Mouse (Mus musculus) MEL (cell line): Measurements from ENCODE around the gene Npm1.

Source experiments
- CTCF ChIP-seq, 3 experiments: IDR thresholded peaks in 2 of 3; conservative IDR thresholded peaks in 1 of 3; 2 replicates each; pipeline ENCODE4 v1.5.1; 2011 to 2012; ENCODE audit warnings: low read length in 3 of 3, low read depth in 2 of 3, mild to moderate bottlenecking in 2 of 3, improper control_type of control experiment in 1 of 3, inconsistent platforms in 1 of 3, mixed read lengths in 1 of 3, moderate library complexity in 1 of 3; ENCODE audit not compliant: control insufficient read depth in 1 of 3, insufficient read depth in 1 of 3, poor library complexity in 1 of 3, severe bottlenecking in 1 of 3
- EP300 ChIP-seq, 2 experiments: IDR thresholded peaks; 2 replicates each; pipeline ENCODE4 v1.6.1; 2011; ENCODE audit warnings: improper control_type of control experiment in 2 of 2, low read length in 2 of 2, low read depth in 1 of 2, mild to moderate bottlenecking in 1 of 2
- GATA1 ChIP-seq: IDR thresholded peaks from 2 replicates; pipeline ENCODE4 v1.6.1; 2011; ENCODE audit warnings: low read depth, low read length, improper control_type of control experiment
- MEF2A ChIP-seq: IDR thresholded peaks from 2 replicates; pipeline ENCODE4 v1.6.1; 2014; ENCODE audit warnings: low read depth, mild to moderate bottlenecking, inconsistent platforms, low read length, improper control_type of control experiment; ENCODE audit not compliant: poor library complexity, insufficient replicate concordance, severe bottlenecking; ENCODE audit errors: extremely low read depth
- POLR2A ChIP-seq, 2 experiments: IDR thresholded peaks; 2 replicates each; pipeline ENCODE4 v1.6.1; 2011 to 2012; ENCODE audit warnings: low read length in 2 of 2, mild to moderate bottlenecking in 2 of 2, control low read depth in 1 of 2, improper control_type of control experiment in 1 of 2, low read depth in 1 of 2, moderate library complexity in 1 of 2; ENCODE audit not compliant: control insufficient read depth in 1 of 2, insufficient read depth in 1 of 2, poor library complexity in 1 of 2
- TBP ChIP-seq: IDR thresholded peaks from 2 replicates; pipeline ENCODE4 v1.8.0; 2011; ENCODE audit warnings: low read depth, low read length, improper control_type of control experiment
- ZNF384 ChIP-seq: IDR thresholded peaks from 2 replicates; pipeline ENCODE4 v1.6.1; 2012; ENCODE audit warnings: low read depth, mild to moderate bottlenecking, inconsistent platforms, low read length, improper control_type of control experiment

- no peak for TF ChIP-seq GATA1
- TF ChIP-seq CTCF (IDR thresholded peaks at IDR 0.05 in 2 of 3, conservative IDR thresholded peaks at IDR 0.05 in 1 of 3; ENCODE audit: control insufficient read depth in 1 of 3, insufficient read depth in 1 of 3, low read depth in 2 of 3, low read length in 3 of 3, poor library complexity in 1 of 3, severe bottlenecking in 1 of 3): no peak
- TF ChIP-seq POLR2A (IDR thresholded peaks at IDR 0.05; ENCODE audit: control insufficient read depth in 1 of 2, insufficient read depth in 1 of 2, low read depth in 1 of 2, low read length in 2 of 2, poor library complexity in 1 of 2): peak in 1 of 2 experiments; percentile 62; a peak in 2 of 4 replicates
- no peak for TF ChIP-seq TBP
- no peak for TF ChIP-seq EP300 (IDR thresholded peaks at IDR 0.05; ENCODE audit: low read depth in 1 of 2, low read length in 2 of 2)
- no peak for TF ChIP-seq ZNF384
- TF ChIP-seq MEF2A: no peak
These were observed 12.6 kb downstream of the Npm1 start for GRCm38 (mm10) chr11:33150364-33150763.
